Mouse (Mus musculus) liver, postnatal 0 days (tissue): ENCODE results near the gene Gm8265. TPM values are rescaled to one million over a fixed set of nuclear protein-coding genes. Genes with fewer than 3 reads are reported as not detected.
"Not testable (repeated sequence)": the region's sequence is repeated elsewhere in the genome, so short reads cannot be mapped to it uniquely, and the experiment has no call there.

Experiments used
- ATAC-seq: fragments of 200-750 bp; cut with Nextera tagmentation; 2 replicates; pipeline ENCODE4 v1.8.0; 2017; ENCODE audit warnings: mild to moderate bottlenecking, moderate library complexity
- DNase-seq: peaks from one replicate; pipeline ENCODE4 v3.0.0-alpha.2; 2016
- H3K27ac ChIP-seq: fragments of 300-500 bp; sonication (generic); 2 replicates; pipeline ENCODE4 v1.5.1; 2014; ENCODE audit warnings: antibody characterized with exemption, moderate library complexity, mild to moderate bottlenecking, low read depth
- H3K27me3 ChIP-seq: fragments of 300-500 bp; sonication (generic); 2 replicates; pipeline ENCODE4 v1.6.1; 2014; ENCODE audit warnings: low read length, control low read depth, mixed read lengths; ENCODE audit not compliant: insufficient read depth
- H3K36me3 ChIP-seq: fragments of 300-500 bp; sonication (generic); replicated peaks from 2 replicates; pipeline ENCODE4 v1.6.1; 2014; ENCODE audit warnings: mild to moderate bottlenecking, control low read depth, low read length, moderate library complexity, mixed read lengths; ENCODE audit not compliant: insufficient read depth
- H3K4me1 ChIP-seq: fragments of 300-500 bp; sonication (generic); 2 replicates; pipeline ENCODE4 v1.6.1; 2014; ENCODE audit warnings: antibody characterized with exemption, mild to moderate bottlenecking, control low read depth; ENCODE audit not compliant: insufficient read depth
- H3K4me2 ChIP-seq: fragments of 300-500 bp; sonication (generic); 2 replicates; pipeline ENCODE4 v1.6.1; 2014; ENCODE audit warnings: low read depth, mild to moderate bottlenecking, low read length, moderate library complexity, mixed read lengths
- H3K4me3 ChIP-seq: fragments of 300-500 bp; sonication (generic); 2 replicates; pipeline ENCODE4 v1.5.1; 2014; ENCODE audit warnings: low read depth, low read length
- H3K9ac ChIP-seq: fragments of 300-500 bp; sonication (generic); replicated peaks from 2 replicates; pipeline ENCODE4 v1.6.1; 2014; ENCODE audit warnings: mild to moderate bottlenecking, moderate library complexity
- H3K9me3 ChIP-seq: fragments of 300-500 bp; sonication (generic); 2 replicates; pipeline ENCODE4 v1.6.1; 2016; ENCODE audit warnings: mild to moderate bottlenecking, control low read depth, low read length, mixed read lengths
- WGBS: fragments of 180-500 bp; shearing (Covaris S2); extraction: QIAGEN DNeasy Blood & Tissue Kit; methylation state at CpG from one replicate; pipeline ENCODE4 v1.1.7; 2014; ENCODE audit not compliant: insufficient replicate concordance; 5-methylcytosine and 5-hydroxymethylcytosine counted together
- polyA plus RNA-seq: library from polyadenylated mRNA; unstranded; fragments of >200 nt; fragmentation: Nextera tagmentation; extraction: Ambion mirVana; gene quantifications from 2 replicates; pipeline ENCODE4 v1.2.1, GENCODE M21; 2015

The Gm8265 gene
- not detected in 2 replicates for polyA plus RNA-seq

GRCm38 (mm10) chr14:5632928-5633327, at the start of gene Gm8265:
TSS of gene Gm8265 (minus strand) at chr14:5633028.
- H3K27ac ChIP-seq, H3K9ac ChIP-seq, H3K4me1 ChIP-seq, ATAC-seq, H3K4me3 ChIP-seq, H3K36me3 ChIP-seq, H3K4me2 ChIP-seq, H3K27me3 ChIP-seq, DNase-seq, H3K9me3 ChIP-seq: not testable (repeated sequence)
- no CpG with 5 or more reads among the region's 1 CpGs for WGBS

Other genes starting within 250 kb of the Gm8265 start
- not detected in 2 replicates for gene Gm3500, start 244.0 kb downstream of the Gm8265 start, polyA plus RNA-seq
- not detected in 2 replicates for gene Gm3194, start 177.6 kb downstream of the Gm8265 start, polyA plus RNA-seq
- not detected in 2 replicates for gene Gm8246, start 155.2 kb downstream of the Gm8265 start, polyA plus RNA-seq
- not detected in 2 replicates for gene Gm3187, start 148.8 kb downstream of the Gm8265 start, polyA plus RNA-seq
- gene Gm3488, start 131.4 kb downstream of the Gm8265 start, polyA plus RNA-seq: not detected in 2 replicates
- not detected in 2 replicates for gene Gm3532, start 94.5 kb downstream of the Gm8265 start, polyA plus RNA-seq
- not detected in 2 replicates for gene Gm9603, start 54.4 kb upstream of the Gm8265 start, polyA plus RNA-seq
- not detected in 2 replicates for gene Gm3373, start 108.5 kb upstream of the Gm8265 start, polyA plus RNA-seq
- gene Gm3383, start 175.0 kb upstream of the Gm8265 start, polyA plus RNA-seq: not detected in 2 replicates
- not detected in 2 replicates for gene Gm3424, start 197.3 kb upstream of the Gm8265 start, polyA plus RNA-seq
- not detected in 2 replicates for gene Gm8237, start 247.4 kb upstream of the Gm8265 start, polyA plus RNA-seq